Mouse (Mus musculus) thymus, postnatal 14 days (tissue): ENCODE data around the gene Erp29.
A peak's percentile ranks its signal among the peaks of the same experiment; 100 is the strongest.

ENCODE experiments used
- DNase-seq: peaks from one replicate; pipeline ENCODE4 v3.0.0; 2021

The Erp29 gene

DNA sequence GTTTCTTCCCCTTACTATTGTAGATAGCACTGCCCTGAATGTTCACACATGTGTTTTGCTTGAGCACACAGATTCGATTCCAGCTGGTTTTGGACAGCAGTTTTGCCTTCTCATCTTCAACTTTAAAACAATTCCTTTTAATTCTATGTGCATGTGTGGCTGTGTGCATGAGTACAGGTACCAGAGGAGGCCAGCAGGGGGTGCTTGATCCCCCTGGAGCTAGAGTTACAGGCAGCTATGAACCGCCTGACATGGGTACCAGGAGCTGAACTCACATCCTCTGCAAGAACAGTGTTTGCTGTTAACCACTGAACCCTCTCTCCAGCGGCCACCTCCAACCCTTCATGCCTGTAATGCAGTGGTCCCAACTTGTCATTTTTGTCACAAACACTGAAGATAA, 3.9 kb downstream of the Erp29 start:
- DNase-seq: peak; percentile 33

DNA sequence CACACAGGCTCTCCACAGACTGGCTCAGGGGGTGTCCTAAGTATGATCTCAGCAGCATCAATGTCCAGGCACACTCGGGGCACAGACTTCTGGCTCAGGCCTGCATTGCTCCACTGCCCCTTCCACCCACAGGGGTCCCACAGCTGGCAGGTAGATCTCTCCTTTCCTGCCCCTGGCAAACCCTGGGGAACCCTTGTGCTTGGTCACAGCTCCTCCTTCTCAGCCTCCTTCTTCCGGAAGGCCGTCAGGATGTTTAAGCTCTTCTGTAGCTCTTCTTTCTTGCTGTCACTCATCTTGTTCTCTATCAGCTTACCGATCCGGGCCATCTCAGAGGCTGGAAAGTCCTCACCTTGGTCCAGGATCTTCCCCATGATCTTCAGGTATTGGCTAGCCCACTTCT, 7.4 kb downstream of the Erp29 start:
- no peak for DNase-seq

DNA sequence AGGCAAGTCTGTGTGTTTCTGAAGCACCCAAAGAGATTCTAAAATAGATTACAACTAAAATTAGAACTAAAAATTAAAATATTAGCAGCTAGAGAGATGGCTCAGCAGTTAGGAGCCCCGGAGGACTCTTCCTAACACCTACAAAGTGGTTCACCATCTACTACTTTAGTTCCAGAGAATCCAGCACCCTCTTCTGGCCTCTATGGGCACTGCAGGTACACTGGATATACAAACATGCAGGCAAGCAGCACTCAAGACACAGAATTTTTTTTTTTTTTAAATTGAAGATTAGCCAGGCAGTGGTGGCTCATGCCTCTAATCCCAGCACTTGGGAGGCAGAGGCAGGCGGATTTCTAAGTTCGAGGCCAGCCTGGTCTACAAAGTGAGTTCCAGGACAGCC, 8.8 kb downstream of the Erp29 start:
- DNase-seq: peak; percentile 61

DNA sequence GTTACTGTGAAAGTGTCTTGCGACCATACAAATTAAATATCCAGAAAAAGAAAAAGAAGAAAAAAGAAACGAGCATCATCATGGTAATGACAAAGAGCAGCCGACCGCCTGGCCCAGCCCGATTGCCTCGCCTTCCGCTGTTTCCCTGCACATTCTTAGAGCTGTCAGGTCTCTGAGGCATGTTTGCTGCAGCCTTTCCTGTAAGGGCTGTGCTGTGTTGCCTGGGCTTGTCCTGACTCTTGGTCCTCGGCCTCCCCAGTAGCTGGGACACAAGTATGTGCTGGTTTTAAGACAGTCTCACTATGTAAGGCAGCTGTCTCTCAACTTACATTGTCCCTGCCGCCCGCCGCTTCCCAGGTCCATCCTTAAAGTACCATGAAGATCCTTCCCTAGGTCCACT, 13.6 kb downstream of the Erp29 start:
- DNase-seq: no peak

DNA sequence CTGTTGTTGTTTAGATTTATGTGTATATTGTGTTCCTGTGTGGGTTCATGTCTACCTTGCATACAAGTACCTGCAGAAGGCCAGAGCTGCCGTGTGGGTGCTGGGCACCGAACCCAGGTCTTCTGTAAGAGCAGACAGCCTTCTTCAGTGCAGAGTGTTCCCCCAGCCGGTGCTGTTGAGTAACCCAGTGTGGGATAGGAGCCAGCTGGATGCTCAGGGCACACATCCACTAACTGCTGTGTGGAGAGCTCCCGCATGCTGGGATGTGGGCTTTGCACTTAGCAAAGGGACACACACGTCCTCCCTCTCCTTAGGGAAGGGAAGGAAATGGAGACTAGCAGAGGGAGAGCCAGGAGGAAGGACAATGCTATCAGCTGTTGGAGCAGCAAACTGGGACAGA, 14.2 kb downstream of the Erp29 start:
- DNase-seq: no peak

DNA sequence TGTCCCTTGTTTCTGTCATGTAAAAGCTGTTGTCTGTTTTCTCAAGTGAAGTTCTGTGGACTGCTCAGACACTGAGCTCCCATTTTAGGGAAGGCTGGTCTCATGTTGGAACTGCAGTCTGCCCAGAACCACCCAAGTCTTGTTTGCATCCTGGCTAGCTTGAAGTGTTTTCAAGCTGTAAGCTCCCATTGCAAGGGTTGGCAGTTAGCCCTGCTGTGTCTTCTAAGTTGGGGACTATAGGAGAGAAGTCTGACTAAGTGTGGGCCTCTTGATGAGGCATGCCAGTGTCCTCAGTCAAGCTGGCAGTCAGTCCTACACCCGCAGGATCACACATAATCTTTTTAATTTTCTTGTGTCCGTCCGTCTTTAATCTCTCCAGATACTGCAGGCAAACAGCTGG, 23.4 kb downstream of the Erp29 start:
- DNase-seq: no peak

DNA sequence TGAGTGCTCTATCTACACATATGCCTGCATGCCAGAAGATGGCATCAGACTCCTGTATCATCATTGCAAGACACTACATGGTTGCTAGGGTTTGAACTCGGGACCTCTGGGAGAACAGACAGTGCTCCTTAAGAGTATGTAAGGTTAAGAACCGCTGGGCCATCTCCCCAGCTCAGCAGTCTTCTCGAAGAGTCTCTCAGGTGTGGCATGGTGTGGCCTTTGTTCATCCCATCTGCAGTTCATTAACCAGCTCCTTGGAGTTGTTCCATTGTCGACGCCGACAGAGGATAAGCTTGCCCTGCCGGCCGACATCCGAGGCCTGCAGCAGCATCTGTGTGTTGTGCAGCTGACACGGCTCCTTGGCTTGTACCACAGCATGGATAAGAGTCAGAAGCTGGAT, 29.0 kb downstream of the Erp29 start:
- no peak for DNase-seq

DNA sequence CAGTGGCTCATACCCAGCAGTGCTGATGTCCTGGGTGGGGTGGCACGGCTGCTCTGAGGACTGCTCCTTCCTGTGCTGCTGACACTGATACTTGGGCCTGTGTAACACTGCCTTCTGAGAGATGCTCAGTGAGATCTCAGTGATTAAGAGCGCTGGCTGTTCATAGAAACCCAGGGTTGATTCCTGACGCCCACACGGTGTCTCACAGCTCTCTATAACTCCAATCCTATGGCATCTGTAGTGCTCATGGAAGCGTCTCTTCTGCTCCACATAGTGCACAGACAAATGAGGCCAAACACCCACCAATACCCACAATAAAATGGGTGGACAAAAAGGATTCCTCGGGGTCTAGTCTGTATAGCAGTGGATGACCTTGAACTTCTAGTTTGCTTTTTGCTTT, 29.5 kb downstream of the Erp29 start:
- no peak for DNase-seq

DNA sequence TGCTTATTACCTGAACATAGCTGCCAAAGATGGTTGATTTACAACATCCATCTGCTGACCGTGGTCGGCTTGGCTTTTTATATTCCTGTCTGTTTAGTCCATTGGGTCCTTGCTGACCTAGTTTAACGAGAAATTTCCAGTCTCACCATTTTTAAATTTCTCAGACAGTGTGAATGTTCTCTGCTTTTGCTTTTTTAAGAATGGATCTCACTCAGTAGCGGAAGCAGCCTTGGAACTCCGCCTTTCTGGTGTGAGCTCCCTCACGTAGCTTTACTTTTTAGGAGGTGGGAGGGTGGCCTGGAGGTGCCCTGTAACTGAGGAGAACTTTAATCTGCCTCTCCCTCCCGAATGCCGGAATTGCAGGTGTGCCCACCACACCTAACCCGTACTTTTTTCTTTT, 31.6 kb downstream of the Erp29 start:
- no peak for DNase-seq

DNA sequence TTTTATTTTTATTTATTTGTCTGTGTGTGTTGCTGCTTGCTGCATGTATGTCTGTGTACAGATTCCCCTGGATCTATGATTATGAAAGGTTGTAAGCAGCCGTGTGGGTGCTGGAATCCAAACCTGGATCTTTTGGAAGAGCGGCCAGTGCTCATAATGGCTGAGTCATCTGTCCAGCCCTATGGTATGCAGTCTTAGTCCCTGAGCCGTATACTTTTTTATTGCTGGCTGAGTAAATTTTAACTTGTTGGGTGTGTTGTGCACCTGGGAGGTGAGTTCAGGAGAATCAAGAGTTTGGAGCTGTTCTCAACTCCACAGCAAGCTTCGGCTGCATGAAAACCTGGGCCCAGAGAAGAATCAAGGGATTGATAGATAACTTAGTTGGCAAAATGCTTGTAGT, 41.3 kb downstream of the Erp29 start:
- DNase-seq: no peak

DNA sequence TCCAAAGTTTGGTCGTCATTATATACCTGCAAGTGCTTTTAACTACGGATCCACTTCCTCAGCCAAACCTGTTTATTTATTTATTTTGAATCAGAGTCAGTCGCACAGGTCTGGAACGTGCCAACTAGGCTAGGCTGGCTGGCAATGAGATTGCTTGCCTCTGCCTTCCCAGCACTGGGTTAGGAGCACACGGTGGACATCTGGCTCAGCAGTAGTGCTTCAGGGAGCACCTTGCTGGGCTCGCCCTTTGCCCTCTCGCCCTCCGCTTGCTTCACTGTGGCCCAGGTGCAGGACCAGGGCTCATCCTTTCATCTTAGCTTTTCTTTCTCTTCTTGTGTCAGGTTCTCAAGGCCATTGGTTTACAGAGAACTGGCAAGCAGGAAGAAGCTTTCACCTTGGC, 44.5 kb downstream of the Erp29 start:
- DNase-seq: no peak

DNA sequence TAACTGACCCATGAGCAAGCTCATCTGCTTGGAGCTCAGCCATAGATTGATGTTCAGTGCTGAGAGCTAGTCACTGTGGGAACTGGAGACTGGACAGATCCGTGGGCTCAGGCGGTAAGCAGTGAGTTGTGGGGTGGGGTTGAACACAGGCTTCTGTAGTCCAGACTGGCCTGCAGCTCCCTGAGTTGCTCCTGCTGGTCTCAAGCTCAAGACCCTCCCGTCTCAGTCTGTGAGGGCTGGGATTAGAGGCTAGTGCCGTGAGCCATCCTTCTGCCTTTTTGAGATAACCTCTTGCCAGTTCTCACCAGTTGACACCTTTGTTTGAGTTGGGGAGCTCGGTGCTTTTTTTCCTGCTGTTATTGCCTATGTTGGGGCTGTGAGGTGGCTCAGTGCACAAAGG, 51.5 kb downstream of the Erp29 start:
- no peak for DNase-seq

DNA sequence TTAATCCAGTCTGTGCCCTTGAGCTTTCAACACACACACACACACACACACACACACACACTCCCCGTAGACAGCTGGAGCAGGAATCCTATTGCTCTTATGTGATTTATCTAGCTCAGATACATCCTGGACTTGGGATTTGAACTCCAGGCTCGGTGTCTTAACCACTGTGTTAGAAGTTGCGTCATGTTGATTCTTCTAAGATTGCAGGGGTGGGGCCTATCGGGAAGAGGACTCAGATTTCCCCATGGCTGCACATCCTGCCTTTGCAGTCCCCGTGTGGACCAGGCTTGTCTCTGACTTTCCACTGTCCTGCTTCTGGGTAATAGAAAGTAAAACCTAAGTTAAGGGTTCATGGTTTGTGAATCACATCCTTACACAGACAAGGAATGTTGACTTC, 52.2 kb downstream of the Erp29 start:
- DNase-seq: no peak

DNA sequence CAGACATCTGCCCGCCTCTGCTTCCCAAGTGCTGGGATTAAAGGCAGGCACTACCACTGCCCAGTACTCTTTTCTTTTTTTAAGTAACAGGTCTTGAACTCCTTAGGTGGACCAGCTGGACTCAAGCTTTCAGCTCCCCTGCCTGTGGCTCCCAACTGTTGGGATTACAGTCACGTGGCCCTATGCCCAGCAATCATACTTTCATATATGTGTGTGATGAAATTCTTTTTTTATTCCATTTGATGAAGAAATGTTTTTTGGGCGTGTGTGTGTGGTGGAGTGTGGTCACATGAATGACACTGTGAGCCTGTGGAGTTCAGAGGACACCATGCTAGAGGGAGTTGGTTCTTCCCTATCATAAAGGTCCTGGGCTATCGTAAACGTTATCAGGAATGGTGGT, 52.8 kb downstream of the Erp29 start:
- no peak for DNase-seq

DNA sequence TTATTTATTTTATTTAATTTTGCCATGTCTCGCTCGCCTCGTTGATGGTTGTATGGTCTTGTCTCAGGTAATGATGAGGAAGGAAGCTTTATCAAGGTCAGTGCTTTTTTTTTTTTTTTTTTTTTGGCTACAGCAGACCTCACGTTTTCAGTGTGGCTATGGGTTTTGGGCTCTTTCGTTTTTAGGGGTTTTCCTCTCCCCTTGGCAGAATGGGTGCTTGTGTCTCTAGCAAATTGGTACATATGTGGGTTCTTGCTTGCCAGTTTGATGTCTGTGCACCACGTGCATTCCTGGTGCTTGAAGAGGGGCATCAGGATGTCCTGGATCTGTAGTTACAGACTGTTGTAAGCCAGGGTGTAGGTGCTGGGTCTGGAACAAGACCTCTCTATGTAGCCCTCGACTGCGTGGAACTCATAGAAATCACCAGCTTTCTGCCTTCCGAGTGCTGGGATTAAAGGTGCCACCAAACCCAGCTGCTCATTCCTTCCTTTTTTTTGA, 53.3 kb downstream of the Erp29 start:
- DNase-seq: no peak

DNA sequence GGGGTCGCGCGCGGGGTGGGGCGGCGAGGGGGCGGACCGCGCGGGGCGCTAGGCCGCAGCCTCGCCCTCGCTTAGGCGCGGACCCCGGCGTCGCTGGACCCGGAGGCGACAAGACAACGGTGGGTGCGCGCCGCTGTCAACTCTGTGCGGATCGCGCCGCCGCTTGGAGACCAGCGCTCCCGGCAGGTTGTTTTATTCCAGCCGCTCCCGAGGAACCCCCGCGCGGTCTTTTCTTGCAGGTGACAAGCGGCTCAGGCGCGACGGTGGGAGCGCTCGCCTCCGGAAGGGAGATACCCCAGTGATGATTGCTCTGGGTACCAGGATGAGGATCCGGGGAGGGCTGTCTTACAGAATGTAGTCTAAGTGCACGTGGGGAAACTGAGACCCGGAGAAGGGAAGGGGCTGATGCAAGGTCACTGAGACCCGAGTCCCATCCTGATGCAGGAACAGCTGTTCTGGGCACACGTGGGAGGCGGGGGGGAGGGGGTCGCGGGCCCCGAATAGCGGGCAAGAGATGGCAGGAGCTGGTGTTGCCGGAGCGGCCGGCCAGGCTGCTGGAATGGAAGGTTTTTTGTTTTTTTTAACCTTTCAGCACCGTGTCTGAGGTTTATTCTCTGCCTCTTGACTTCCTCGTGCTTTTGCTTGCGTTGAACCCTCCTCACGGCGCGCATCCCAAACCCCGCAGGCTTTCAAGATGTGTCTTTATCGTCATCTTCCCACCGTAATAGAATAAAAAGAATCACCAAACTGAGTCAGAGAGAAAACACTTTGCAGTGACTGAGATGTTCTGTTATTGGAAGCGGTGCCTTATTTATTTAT, 54.0 kb downstream of the Erp29 start:
- no peak for DNase-seq

DNA sequence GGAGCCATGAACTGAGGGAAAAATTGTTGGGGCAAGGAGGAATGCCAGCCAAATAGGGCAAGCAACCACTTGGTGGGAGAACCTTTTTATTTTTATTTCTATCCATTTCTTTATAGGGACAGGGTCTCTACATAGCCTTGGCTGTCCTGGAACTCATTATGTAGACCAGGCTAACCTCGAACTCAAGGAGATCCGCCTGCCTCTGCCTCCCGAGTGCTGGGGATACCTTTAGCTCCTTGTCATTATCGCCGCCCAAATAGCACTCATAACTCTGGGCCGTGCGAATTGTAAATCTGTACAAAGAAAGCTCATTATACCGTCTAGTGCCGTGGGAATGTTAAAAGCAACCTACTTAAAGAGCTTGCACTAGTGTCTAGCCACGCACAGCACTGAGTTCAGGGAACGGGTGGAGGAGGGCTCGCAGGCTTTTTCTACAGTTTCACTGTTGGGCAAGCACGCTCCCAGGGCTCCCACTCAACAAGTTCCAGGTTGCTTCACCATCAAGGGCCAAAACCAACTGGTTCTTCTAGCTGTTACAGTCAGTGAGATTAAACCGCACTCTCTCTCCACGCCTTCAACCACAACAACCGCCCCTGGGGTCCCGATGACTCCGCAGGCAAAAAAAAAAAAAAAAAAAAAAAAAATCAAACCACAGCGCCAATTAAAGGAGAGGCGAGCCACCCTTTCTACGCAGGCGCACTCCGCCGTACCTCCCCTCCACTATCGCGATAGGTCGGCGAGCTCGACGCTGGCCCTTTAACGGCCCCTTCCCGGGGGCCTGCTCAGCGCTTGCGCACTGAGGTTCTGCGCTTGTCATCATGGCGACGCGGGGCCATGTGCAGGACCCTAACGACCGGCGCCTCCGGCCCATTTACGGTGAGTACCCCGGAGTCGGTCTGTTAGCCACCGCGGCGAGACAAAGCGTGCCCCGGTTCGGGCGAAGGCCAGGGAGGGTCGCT, 54.8 kb downstream of the Erp29 start, which contains the start of gene Naa25:
Gene Naa25, plus strand, starts transcription at position 750 of the 959 bp plus-strand sequence.
- DNase-seq: peak; percentile 97

DNA sequence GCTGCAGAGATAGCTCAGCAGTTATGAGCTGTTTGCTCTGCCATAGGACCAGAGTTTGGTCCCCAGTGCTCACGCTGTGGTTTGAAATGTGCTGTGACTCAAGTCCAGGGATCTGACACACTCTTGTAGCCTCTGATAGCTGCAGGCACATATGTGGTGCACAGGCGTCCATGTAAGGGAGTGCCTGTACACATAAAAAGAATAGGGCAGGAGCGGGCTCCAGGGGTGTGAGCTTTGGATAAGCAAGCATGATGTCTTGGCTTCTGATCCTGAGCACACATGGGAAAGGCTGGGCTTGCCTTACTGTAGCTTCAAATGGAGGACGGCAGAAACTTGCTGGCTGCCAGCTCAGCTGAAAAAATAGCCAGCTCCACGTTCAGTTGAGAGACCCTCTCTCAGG, 56.7 kb downstream of the Erp29 start:
- no peak for DNase-seq

DNA sequence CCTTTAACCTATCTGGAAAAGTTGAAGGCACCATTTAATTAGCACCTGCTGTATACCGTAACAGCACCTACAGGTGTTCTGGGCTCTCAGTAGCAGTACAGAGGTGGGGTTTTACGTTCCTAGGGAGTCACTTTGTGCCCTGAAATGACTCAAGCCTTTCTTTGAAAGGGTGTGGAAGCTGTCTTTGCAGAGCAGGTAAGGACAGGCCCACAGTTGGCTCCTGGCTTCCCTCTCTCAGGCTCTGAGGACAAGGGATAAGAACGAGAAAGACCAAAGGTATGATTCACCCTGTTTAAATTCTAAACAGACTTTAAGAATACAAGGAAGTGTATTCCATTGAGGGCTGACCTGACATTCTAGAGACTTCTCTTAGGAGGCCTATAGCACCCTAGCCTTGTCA, 58.9 kb downstream of the Erp29 start:
- no peak for DNase-seq

DNA sequence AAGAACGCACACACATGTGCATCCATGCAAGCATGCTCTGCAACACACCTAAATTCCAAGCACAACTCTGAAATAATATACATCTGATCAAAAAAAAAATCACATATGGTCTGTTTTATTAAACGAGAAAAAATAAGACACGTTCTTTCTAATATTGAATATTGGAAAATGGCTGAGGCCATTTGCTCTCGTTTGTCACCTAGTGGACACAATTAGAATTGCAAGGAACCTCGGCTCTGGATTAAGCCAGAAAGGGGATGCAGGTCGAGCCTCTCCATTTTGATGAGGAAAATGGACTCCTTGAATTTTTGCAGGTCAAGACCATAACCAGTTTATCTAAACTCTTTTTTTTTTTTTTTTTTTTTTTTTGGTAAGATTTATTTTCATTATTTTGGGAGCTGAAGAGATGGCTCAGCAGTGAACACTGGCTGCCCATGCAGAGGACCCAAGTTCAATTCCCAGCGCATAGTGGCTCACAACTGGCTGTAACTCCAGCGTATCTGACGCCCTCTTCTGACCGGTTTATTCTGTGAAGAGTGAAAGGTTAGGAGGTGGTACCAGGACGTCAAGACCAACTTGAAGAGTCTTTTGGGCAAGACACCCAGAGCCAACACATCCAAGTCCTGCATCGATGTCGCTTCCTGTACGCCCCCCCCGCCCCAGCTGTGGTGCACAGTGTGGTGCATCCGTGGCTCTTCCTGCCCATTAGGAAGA, 59.5 kb downstream of the Erp29 start:
- peak; percentile 49 for DNase-seq

DNA sequence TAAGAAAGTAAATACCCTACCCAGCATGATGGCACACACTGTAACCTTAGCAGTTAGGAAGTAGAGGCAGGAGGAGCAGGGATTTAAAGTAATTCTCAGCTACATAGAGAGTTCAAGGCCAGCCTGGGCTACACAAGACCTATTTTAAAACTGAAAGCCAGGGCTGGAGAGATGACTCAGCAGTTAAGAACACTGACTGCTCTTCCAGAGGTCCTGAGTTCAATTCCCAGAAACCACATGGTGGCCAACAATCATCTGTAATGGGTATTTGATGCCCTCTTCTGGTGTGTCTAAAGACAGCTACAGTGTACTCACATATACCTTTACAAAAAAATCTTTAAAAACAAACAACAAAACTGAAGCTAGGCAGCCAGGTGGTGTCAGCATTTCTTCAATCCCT, 62.6 kb downstream of the Erp29 start:
- DNase-seq: no peak

DNA sequence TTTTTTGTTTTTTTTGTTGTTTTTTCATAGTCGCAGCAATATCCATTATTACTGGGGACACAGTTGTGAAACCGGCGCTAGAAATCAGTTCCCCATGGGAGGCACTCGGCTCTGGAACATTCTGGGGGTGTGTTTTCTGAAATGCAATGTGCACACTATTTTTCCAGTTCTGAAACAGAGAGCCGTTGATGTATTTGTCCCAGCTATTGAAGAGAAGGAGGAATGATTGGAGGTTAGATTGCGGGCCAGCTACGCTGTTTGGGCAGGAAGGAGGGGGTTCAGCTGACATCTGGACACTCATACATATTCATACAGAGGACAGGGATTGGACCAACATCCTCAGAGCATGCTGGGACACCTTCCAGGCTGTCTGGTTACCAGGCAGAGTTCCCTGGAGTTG, 63.2 kb downstream of the Erp29 start:
- no peak for DNase-seq

DNA sequence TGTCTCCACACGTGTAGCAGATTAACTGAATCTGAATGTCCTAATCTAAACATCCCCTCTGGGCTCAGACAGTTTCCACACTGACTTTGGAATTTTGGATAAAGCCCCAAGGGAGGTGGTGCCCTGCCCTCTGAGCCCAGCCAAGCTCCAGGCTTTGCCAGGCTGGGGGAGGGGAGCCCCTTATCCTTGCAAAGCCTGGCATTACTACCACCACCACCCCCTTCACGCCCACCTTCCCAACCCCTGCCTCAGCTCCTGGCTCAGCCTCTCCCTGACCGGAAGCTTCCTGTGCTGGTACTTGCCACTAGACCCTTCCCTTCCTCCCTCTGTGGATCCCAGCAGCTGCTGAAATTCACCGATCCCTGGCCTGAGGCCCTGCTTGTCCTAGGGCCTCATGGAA, 65.2 kb downstream of the Erp29 start:
- DNase-seq: no peak
